Mouse (Mus musculus) c-Kit-positive CD71-positive TER-119-negative erythroid progenitor cells, embryonic 14.5 days (primary cell): ENCODE measurements around the gene 1700011L22Rik.

Experiments
- DNase-seq: peaks from one replicate; pipeline ENCODE4 v3.0.0-alpha.2; 2013; ENCODE audit warnings: low read depth

1700011L22Rik gene

GRCm38 (mm10) chr8:79173606-79174005, 74.8 kb downstream of the 1700011L22Rik start:
- no peak for DNase-seq

GRCm38 (mm10) chr8:79165276-79165675, 83.1 kb downstream of the 1700011L22Rik start:
- no peak for DNase-seq

- DNase-seq: no peak
Observed at GRCm38 (mm10) chr8:79164336-79164735, 84.0 kb downstream of the 1700011L22Rik start.

GRCm38 (mm10) chr8:79162533-79163308, 85.6 kb downstream of the 1700011L22Rik start:
- DNase-seq: no peak

GRCm38 (mm10) chr8:79161172-79161778, 87.1 kb downstream of the 1700011L22Rik start:
- no peak for DNase-seq
